Mouse (Mus musculus) embryo, embryonic 9.5 days (tissue): ENCODE results near the gene Supt3.

Experiments
- DNase-seq: peaks from one replicate; pipeline ENCODE4 v3.0.0-alpha.2; 2017; ENCODE audit errors: extremely low spot score

Supt3 gene

DNA sequence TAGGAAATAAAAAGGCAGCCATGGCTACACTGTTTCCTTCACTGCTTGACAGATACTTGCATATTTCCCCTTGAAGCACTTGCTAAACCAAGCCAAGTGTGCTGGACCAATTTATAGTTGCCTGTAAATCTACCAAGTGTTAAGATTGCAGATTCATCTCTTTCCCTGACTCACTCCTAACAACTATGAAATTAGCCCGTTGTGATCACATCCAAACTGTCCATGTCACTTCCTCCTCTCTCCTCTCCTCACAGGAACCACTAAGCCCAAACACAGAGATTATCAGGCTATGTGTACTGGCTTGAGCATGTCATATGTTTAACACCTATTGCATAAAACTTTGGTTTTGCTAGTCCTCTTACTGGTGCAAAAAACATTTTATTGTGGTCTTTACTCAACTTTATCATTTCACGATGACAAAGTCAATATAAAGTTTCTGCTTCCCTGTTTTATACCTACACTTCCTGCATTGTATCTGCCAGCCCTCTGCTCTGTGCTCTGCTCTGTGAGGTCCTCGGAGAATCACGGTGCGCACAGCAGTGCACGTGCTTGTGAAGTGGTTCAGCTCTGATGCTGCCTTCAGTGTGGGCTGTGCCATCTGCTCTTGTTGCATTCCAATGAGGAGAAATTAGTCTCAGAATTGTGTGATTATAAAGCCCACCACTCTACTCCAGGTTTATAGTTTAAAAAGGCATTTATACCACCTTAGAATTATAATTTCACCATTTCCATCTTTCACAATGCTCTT lies 186.3 kb downstream of the Supt3 start:
- DNase-seq, result no peak

DNA sequence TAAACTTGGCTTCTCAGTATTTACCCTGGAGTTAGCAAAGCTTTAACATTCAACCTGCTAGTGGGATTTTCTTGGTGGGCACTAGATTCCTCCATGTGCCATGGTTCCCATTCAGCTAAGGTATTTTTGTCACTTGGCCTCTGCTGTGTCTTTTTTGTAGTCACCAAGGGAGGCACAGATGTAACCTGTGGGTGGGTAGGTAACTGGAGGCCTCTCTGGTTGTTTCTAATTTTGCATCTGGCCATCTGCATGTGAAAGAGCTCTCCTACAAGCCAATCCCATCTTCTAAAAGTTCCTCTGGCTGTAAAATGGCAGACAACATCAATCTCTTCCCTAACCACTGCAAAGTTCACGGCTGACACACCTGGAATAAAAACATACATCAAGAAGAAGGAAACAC lies 190.2 kb downstream of the Supt3 start:
- no peak for DNase-seq

DNA sequence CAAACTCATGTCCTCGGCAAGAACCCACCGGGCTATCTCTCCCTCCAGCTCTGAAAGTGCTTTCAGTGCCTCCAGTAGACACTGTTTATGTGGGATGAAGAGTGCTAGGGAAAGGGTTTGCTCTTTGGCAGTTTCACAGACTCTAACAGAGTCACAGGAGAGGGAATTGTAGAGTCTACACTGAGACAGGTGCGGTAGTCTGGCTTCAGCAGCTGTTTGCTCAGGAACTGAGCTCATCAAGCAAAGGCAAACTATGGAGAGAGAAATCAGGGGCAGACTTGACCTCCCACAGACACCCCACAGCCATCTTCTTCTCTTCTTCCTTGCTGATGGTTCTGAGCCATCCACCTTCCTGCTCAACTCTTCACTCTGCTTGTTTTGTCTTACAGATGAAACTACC lies 193.3 kb downstream of the Supt3 start:
- DNase-seq, result no peak

DNA sequence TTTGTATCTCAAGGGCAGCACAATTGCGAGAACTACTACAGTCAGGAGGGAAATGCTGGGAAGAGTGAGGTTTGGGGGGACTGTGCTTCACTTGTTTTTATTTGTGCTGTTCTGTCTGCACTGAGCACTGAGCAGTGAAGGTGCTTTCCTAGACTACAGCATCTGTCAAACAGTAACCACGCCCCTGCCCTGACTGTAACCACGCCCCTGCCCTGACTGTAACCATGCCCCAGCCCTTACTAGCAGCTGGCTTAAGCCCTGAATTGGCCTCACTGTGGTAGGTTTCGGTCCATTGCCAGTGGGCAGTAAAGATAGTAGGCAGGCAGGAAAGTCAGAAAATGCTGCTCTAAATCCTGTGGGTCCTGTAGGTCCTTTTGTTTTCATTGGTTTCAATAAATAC lies 196.5 kb downstream of the Supt3 start:
- no peak for DNase-seq

DNA sequence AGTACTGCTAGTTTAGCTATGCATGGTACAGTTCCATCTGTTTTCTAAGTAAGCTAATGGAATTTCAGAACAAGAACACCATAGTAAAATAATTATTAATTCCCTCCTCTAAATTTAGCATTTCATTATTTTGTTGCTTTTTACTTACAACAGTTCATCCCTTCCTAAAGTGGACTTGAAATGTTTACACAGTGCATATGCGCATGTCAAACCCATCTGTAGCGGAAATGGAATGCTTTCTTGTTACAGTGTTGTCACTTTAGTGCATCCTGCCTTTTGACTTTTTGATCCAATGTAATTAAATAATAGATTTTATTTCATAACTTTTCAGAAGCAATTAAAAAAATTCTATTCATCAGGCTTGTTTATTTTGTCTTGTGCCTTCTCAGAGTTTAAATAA lies 200.7 kb downstream of the Supt3 start:
- DNase-seq, result no peak

DNA sequence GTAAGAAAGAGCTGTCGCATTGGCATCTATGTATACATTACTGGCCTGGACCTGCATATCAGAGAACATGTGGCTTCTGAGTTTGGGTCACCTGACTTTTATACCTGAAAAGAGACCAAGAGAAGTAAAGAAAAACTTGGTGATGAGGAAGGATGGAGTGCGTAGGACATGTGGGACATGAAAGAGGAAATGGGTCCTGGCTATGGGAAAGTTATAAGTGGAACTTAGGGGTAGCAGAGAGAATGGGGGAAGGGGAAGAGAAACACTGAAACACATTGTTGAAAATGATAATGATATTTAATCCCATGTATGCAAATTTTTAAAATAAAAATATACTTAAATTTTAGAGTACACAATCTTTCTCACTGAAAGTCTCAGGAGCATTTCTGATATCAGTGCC lies 211.0 kb downstream of the Supt3 start:
- DNase-seq, result no peak

- DNase-seq, result no peak
Observed at GRCm38 (mm10) chr17:45003311-45003710, 226.4 kb downstream of the Supt3 start.

GRCm38 (mm10) chr17:45004477-45005170 lies 227.7 kb downstream of the Supt3 start:
- no peak for DNase-seq

DNA sequence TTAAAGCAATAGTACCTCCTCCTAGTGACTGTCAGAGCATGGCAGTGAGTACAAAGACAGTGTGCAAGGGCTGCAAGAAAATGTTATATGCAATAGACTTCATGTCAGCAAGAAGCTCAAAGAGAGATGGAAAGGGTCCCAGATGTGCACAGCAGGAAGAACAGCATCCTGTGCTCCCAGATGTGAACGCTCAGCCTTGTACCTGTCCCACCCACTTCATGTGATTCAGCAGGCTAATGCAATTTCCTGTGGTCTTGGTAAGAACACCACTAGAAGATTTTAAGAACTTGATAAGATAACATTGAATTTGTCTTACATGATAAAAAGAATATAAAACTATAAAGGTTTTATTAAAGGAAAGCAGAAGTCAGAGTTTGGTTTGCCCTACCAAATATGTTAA lies 230.5 kb downstream of the Supt3 start:
- no peak for DNase-seq

GRCm38 (mm10) chr17:45008663-45009062 lies 231.7 kb downstream of the Supt3 start:
- no peak for DNase-seq

GRCm38 (mm10) chr17:45010409-45010808 lies 233.5 kb downstream of the Supt3 start:
- DNase-seq, result no peak

GRCm38 (mm10) chr17:45016746-45017145 lies 239.8 kb downstream of the Supt3 start:
- no peak for DNase-seq

GRCm38 (mm10) chr17:45020155-45020930 lies 243.4 kb downstream of the Supt3 start:
- DNase-seq, result no peak

DNA sequence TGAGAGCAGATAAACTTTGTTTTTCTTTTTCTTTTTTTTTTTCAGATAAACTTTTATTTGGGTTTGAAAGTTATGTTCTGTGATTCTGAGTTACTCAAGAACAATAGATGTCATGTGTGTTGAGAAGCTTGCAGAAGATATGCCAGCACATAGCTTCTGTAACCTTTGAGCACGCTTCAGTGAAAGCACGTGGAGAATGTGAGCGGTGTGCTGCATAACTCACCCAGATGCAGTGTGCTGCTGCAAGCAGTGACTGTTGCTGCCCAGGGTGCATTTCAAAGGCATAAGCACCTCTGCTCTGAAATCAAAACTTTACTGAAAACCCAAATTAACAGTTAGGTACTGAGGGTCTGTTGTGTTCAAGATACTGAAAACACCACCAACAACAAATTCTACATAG lies 251.5 kb downstream of the Supt3 start:
- DNase-seq, result no peak

DNA sequence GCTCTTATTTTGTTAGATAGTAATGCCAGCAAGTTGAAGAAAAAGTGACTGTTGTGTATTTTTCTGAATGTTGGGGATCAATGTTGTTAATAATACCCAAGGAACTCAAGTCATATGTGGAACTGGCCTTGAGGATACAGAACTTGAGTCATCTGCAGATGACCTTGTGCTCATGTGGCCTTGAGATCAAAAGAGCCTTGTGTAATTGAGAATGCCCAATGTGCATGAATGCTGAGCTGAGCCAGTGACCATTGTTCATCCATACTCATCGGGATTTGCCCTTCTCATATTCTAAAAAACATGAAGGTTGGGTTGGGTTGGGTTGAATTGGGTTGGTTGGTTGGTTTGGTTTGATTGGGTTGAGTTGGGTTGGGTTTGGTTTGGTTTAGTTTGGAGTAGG lies 252.2 kb downstream of the Supt3 start:
- DNase-seq, result no peak

GRCm38 (mm10) chr17:45032209-45032608 lies 255.3 kb downstream of the Supt3 start:
- DNase-seq, result no peak

DNA sequence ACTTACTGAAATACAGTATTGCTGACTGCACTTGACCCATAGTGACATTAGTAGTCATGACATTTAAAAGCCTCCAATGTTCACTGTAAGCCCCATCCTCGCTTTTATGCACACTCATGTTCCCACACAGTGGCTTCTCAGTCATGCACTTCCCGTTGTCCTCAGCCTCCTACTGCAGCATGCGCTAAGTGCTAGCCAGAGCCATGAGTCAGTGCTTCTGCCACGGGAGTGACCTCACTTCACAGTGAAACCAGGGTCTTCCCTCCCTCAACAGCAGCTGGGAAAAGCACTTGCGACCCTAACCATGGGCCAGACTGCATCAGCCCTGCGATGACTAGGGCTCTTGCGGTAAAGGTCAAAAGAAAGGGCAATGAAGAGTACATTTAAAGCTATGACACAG lies 256.7 kb downstream of the Supt3 start:
- peak; percentile 12 for DNase-seq

GRCm38 (mm10) chr17:45041084-45041483 lies 264.1 kb downstream of the Supt3 start:
- no peak for DNase-seq

DNA sequence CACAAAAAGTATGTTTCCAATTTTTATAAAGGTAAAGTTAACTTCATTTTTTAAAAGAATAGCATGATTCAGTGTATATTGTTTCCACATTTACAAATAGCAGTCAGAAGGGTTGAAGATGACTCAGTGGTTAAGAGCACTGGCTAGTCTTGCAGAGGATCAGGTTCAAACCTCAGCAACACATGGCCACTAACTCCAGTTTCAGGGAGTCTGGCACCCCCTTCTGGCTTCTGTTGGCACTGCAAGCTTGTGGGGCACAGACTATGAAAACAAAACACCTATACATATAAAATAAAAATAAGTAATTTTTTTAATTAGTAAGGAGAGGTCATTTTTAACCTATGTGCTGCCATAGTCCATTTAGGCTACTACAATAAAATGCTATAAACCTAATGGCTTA lies 268.9 kb downstream of the Supt3 start:
- DNase-seq, result no peak

- no peak for DNase-seq
Observed at GRCm38 (mm10) chr17:45046583-45046982, 269.6 kb downstream of the Supt3 start.

- DNase-seq, result no peak
Observed at GRCm38 (mm10) chr17:45047236-45047635, 270.3 kb downstream of the Supt3 start.

- no peak for DNase-seq
Observed at GRCm38 (mm10) chr17:45051971-45052370, 275.0 kb downstream of the Supt3 start.

DNA sequence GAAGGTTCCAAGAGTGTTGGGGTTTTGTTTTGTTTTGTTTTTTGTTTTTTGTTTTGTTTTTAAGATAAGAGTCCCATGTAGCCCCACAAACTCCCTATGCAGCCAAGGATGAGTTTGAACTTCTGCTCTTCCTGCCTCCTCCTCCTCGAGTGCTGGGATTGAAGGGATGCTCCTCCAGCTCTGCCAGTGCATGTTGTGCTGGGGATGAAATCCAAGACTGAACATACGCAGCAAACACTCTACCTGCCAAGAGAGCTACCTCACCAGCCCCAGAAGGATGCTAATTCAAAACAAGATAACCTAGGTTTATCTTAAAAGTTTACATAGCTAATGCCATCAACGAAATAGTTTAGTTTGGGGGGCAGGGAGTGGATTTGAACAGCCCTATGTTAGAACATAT lies 276.4 kb downstream of the Supt3 start:
- DNase-seq, result no peak
